Mouse (Mus musculus) lung, embryonic 16.5 days (tissue): Measurements from ENCODE around the gene Ager. TPM values are rescaled to one million over a fixed set of nuclear protein-coding genes. Genes with fewer than 3 reads are reported as not detected.

ENCODE experiments used
- ATAC-seq: fragments of 200-750 bp; cut with Nextera tagmentation; 2 replicates; pipeline ENCODE4 v1.8.0; 2017; ENCODE audit warnings: low read depth, mild to moderate bottlenecking, moderate library complexity
- H3K27ac ChIP-seq: fragments of 300-500 bp; sonication (generic); 2 replicates; pipeline ENCODE4 v1.5.1; 2014; ENCODE audit warnings: mild to moderate bottlenecking, control low read depth, low read length
- H3K27me3 ChIP-seq: fragments of 300-500 bp; sonication (generic); 2 replicates; pipeline ENCODE4 v1.6.1; 2014; ENCODE audit warnings: low read depth, low read length, mixed read lengths; ENCODE audit not compliant: control insufficient read depth, insufficient read depth
- H3K36me3 ChIP-seq: fragments of 300-500 bp; sonication (generic); 2 replicates; pipeline ENCODE4 v1.6.1; 2014; ENCODE audit warnings: low read length; ENCODE audit not compliant: control insufficient read depth, insufficient read depth
- H3K4me1 ChIP-seq: fragments of 300-500 bp; sonication (generic); replicated peaks from 2 replicates; pipeline ENCODE4 v1.6.1; 2014; ENCODE audit warnings: low read length, mixed read lengths; ENCODE audit not compliant: control insufficient read depth, insufficient read depth
- H3K4me2 ChIP-seq: fragments of 300-500 bp; sonication (generic); 2 replicates; pipeline ENCODE4 v1.6.1; 2014; ENCODE audit warnings: low read depth, low read length, control low read depth
- H3K4me3 ChIP-seq: fragments of 300-500 bp; sonication (generic); 2 replicates; pipeline ENCODE4 v1.5.1; 2014; ENCODE audit warnings: mild to moderate bottlenecking, low read length, control low read depth
- H3K9ac ChIP-seq: fragments of 300-500 bp; sonication (generic); 2 replicates; pipeline ENCODE4 v1.6.1; 2014; ENCODE audit warnings: low read length, control low read depth
- H3K9me3 ChIP-seq: fragments of 300-500 bp; sonication (generic); 2 replicates; pipeline ENCODE4 v1.6.1; 2016; ENCODE audit warnings: low read length; ENCODE audit not compliant: control insufficient read depth
- WGBS: fragments of 180-500 bp; shearing (Covaris S2); extraction: QIAGEN DNeasy Blood & Tissue Kit; methylation state at CpG from one replicate; pipeline ENCODE4 v1.1.7; 2014; 5-methylcytosine and 5-hydroxymethylcytosine counted together
- polyA plus RNA-seq: library from polyadenylated mRNA; unstranded; fragments of >200 nt; fragmentation: Nextera tagmentation; extraction: Ambion mirVana; gene quantifications from 2 replicates; pipeline ENCODE4 v1.2.1, GENCODE M21; 2015

Gene Ager
- polyA plus RNA-seq, 1 experiment from 2014 or later, result 379 TPM

DNA sequence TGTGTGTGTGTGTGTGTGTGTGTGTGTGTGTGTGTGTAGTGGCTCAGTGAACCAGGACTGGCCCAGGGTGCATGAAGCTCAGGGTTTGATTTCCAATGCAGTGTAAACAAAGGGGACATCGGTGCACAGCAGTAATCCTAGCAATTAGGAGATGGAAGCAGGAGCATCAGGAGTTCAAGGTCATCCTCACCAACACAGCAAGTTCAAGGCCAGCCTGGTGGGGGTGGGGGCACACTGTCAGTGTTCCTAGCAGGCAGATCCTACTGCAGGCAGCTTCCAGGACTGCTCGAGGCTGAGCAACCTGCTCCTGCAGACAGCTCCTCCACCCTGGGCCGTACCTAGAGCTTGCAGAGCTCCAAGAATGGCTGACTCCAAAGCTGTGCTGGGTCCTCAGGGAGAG is 35.1 kb upstream of the Ager start:
- H3K27me3 ChIP-seq, result no peaks in the 10 kb centered on the region
- 42% methylated on average over 3 of the region's 3 CpGs for WGBS
- no peak overlapping the region for H3K4me2 ChIP-seq
- no peak overlapping the region for H3K4me3 ChIP-seq
- no peak for ATAC-seq
- no peak overlapping the region for H3K27ac ChIP-seq
- H3K9ac ChIP-seq, result no peak overlapping the region
- H3K9me3 ChIP-seq, result no peaks in the 10 kb centered on the region
- peaks cover 10% of the 10 kb centered on the region for H3K4me1 ChIP-seq
- H3K36me3 ChIP-seq, result no peaks in the 10 kb centered on the region

DNA sequence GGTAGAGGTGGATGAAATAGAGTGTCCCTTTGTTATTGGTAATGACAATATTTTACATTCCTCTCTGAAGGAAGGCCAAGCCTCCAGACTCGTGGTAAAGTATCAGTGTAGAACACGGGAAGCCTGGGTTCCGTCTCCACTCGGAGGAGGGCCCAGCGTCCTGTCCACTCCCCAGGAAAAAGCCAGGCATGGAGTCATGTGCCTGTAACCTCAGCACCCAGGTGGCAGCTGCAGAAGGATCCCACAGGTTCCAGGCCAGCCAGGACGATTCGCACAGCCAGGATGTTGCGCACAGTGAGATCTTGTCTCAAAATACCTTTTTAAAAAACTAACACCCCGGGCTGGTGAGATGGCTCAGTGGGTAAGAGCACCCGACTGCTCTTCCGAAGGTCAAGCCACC is 34.3 kb upstream of the Ager start:
- Histone ChIP-seq H3K27ac (no peak overlapping the region), H3K4me1 (peaks cover 10% of the 10 kb centered on the region), H3K9ac (no peak overlapping the region), H3K4me3 (no peak overlapping the region), H3K36me3 (no peaks in the 10 kb centered on the region), H3K4me2 (no peak overlapping the region), H3K9me3 (no peaks in the 10 kb centered on the region), H3K27me3 (no peaks in the 10 kb centered on the region)
- ATAC-seq, result no peak
- 59% methylated on average over 11 of the region's 11 CpGs for WGBS

DNA sequence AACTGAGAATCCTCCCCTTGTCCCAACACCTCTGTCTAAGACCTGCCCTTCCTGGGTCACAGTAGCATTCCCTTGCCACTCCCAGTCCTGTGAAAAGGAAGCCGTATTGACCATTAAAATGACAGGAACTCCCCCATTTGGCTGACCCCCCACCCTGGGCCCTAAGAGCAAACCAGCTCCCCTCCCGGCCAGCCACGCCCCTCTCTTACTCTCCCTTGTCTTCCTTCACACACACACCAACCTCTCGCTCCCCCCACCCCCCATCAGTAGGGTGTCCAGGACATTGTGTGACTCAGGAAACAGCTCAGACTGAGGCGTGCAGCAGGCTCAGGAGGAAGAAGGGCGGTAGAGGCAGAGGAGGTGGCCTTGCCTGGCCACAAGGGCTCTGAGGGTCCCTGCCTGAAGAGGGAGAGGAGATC is 33.6 kb upstream of the Ager start, which contains the start of gene Notch4:
TSS of gene Notch4 (plus strand) at position 266 of the 419 bp plus-strand sequence.
- WGBS, result 7% methylated on average over 6 of the region's 6 CpGs
- no peaks in the 10 kb centered on the region for H3K9me3 ChIP-seq
- peak within 1 kb of the TSS; percentile 61 for H3K9ac ChIP-seq
- H3K4me1 ChIP-seq, result peaks cover 10% of the 10 kb centered on the region
- peak within 1 kb of the TSS; percentile 42 for H3K4me2 ChIP-seq
- peak within 1 kb of the TSS; percentile 38 for H3K4me3 ChIP-seq
- H3K36me3 ChIP-seq, result no peaks in the 10 kb centered on the region
- peak; percentile 83 for ATAC-seq
- H3K27me3 ChIP-seq, result no peaks in the 10 kb centered on the region
- peak within 1 kb of the TSS; percentile 85 for H3K27ac ChIP-seq

DNA sequence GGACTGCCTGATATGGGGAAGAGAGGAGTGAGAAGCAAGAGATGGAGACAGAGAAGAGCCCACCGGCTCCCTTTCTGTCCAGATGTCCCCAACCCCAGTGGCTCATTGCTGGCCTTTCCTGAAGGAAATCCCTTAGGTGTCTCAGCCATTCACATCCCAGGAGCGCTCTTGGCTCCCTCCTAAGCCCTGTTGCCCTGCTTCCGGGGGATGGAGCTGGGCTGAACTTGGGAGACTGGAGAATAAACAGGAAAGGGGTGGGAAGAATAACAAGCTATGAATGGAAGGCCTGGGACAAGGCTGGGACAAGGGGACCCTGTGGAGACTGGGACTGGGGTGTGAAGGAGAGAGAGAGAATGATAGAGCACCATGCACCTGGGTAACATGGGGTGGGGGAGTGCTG is 32.9 kb upstream of the Ager start:
- peak; percentile 76 for ATAC-seq
- H3K4me3 ChIP-seq, result peak overlapping the region; percentile 38
- peak overlapping the region; percentile 42 for H3K4me2 ChIP-seq
- 31% methylated on average over 3 of the region's 3 CpGs for WGBS
- peaks cover 10% of the 10 kb centered on the region for H3K4me1 ChIP-seq
- H3K27ac ChIP-seq, result peak overlapping the region; percentile 85
- H3K36me3 ChIP-seq, result no peaks in the 10 kb centered on the region
- no peaks in the 10 kb centered on the region for H3K9me3 ChIP-seq
- H3K27me3 ChIP-seq, result no peaks in the 10 kb centered on the region
- H3K9ac ChIP-seq, result peak overlapping the region; percentile 61

DNA sequence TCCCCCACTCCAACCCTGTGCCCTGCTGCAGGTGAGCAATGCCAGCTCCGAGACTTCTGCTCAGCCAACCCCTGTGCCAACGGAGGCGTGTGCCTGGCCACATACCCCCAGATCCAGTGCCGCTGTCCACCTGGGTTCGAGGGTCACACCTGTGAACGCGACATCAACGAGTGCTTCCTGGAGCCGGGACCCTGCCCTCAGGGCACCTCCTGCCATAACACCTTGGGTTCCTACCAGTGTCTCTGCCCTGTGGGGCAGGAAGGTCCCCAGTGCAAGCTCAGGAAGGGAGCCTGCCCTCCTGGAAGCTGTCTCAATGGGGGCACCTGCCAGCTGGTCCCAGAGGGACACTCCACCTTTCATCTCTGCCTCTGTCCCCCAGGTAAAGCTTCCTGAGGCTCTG is 30.4 kb upstream of the Ager start:
- Histone ChIP-seq H3K4me3 (no peak overlapping the region), H3K27ac (no peak overlapping the region), H3K27me3 (no peaks in the 10 kb centered on the region), H3K9ac (no peak overlapping the region), H3K9me3 (no peaks in the 10 kb centered on the region), H3K4me2 (no peak overlapping the region), H3K36me3 (no peaks in the 10 kb centered on the region), H3K4me1 (peaks cover 10% of the 10 kb centered on the region)
- 44% methylated on average over 9 of the region's 9 CpGs for WGBS
- no peak for ATAC-seq

DNA sequence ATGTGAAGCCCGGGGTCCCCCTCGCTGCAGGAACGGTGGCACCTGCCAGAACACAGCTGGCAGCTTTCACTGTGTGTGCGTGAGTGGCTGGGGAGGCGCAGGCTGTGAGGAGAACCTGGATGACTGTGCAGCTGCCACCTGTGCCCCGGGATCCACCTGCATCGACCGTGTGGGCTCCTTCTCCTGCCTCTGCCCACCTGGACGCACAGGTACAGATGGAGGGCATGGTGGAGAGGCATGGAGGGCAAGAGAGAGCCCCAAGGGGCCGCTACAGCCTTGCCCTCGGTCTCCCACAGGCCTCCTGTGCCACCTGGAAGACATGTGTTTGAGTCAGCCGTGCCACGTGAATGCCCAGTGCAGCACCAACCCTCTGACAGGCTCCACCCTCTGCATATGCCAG is 29.2 kb upstream of the Ager start:
- Histone ChIP-seq H3K27me3 (no peaks in the 10 kb centered on the region), H3K4me3 (no peak overlapping the region), H3K4me1 (peaks cover 10% of the 10 kb centered on the region), H3K4me2 (no peak overlapping the region), H3K36me3 (no peaks in the 10 kb centered on the region), H3K9ac (no peak overlapping the region), H3K27ac (no peak overlapping the region), H3K9me3 (no peaks in the 10 kb centered on the region)
- 64% methylated on average over 13 of the region's 13 CpGs for WGBS
- no peak for ATAC-seq

DNA sequence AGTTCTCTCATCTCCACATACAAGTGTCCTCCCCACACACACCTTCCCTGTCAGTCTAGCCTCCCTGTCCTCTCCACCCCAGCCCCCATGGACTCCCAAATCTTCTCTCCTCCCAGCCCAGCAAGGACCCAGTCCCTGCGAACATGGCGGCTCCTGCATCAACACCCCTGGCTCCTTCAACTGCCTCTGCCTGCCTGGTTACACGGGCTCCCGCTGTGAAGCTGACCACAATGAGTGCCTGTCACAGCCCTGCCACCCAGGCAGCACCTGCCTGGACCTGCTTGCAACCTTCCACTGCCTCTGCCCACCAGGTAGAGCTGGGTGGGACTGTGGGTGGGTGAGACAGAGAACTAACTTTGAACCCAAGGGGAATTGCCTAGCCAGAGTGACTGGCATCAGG is 27.7 kb upstream of the Ager start:
- ATAC-seq, result no peak
- no peak overlapping the region for H3K9ac ChIP-seq
- 63% methylated on average over 4 of the region's 4 CpGs for WGBS

DNA sequence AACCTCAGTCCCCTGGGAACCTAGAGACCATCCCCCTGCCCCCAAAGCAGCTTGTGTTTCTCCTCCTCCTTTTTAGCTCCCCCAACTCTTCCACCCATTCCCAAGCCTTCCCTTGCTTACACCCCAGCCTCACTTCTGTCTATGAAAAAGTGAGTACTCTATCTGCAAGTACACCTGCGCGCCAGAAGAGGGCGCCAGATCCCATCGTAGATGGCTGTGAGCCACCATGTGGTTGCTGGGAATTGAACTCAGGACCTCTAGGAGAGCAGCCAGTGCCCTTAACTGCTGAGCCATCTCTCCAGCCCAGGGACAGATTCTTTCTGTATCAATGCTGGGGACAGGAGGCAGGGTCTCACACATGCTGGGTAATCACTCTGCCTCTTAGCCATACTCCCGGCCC is 25.8 kb upstream of the Ager start:
- Histone ChIP-seq H3K9ac (no peak overlapping the region), H3K4me2 (no peak overlapping the region), H3K4me1 (no peaks in the 10 kb centered on the region), H3K36me3 (no peaks in the 10 kb centered on the region), H3K4me3 (no peak overlapping the region), H3K9me3 (no peaks in the 10 kb centered on the region), H3K27ac (no peak overlapping the region), H3K27me3 (no peaks in the 10 kb centered on the region)
- ATAC-seq, result no peak
- WGBS, result 11% methylated on average over 5 of the region's 5 CpGs

More for the DNA sequence above, 27.7 kb upstream of the Ager start:
- H3K36me3 ChIP-seq, result no peaks in the 10 kb centered on the region
- H3K27me3 ChIP-seq, result no peaks in the 10 kb centered on the region
- peaks cover 3% of the 10 kb centered on the region; the same call in 1 of the 2 replicates for H3K4me1 ChIP-seq
- H3K27ac ChIP-seq, result no peak overlapping the region
- no peaks in the 10 kb centered on the region for H3K9me3 ChIP-seq
- no peak overlapping the region for H3K4me2 ChIP-seq
- no peak overlapping the region for H3K4me3 ChIP-seq

DNA sequence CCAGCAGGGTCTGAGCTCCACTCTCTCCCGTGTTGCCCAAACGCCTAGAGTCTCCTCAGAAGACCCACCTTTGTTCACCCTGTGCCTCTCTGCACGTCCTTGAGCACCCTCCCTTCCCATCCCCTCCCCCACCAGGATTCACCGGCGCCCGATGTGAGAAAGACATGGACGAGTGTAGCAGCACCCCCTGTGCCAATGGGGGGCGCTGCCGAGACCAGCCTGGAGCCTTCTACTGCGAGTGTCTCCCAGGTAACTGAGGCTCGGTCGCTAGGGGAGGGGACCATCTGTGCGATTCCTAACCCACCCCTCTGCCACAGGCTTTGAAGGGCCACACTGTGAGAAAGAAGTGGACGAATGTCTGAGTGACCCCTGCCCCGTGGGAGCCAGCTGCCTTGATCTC is 25.3 kb upstream of the Ager start:
- no peak overlapping the region for H3K9ac ChIP-seq
- no peak overlapping the region for H3K4me3 ChIP-seq
- H3K4me2 ChIP-seq, result no peak overlapping the region
- no peaks in the 10 kb centered on the region for H3K9me3 ChIP-seq
- H3K4me1 ChIP-seq, result no peaks in the 10 kb centered on the region
- no peaks in the 10 kb centered on the region for H3K36me3 ChIP-seq
- no peaks in the 10 kb centered on the region for H3K27me3 ChIP-seq
- whole genome bisulfite sequencing, result 15% methylated on average over 15 of the region's 15 CpGs
- no peak for ATAC-seq
- H3K27ac ChIP-seq, result no peak overlapping the region

DNA sequence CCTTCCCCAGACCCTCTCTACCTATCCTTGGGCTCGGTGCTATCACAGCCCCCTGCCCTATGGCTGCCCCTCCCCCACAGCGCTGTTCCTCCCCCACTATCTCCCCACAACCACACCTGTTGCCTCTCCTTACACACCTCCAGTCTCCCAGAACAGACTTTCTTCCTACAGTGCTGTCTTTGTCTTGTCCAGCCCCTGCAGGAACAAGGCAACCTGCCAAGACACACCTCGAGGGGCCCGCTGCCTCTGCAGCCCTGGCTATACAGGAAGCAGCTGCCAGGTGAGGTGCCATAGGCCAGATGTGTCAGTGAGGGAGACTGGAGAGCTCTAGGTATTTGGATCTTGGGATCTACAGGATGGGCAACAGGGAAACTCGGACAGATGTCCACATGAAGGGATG is 21.1 kb upstream of the Ager start:
- 46% methylated on average over 5 of the region's 5 CpGs for WGBS
- no peak for ATAC-seq

More for the DNA sequence above, 21.1 kb upstream of the Ager start:
- Histone ChIP-seq H3K36me3 (no peaks in the 10 kb centered on the region), H3K27ac (no peak overlapping the region), H3K4me2 (no peak overlapping the region), H3K27me3 (no peaks in the 10 kb centered on the region), H3K4me3 (no peak overlapping the region), H3K9me3 (no peaks in the 10 kb centered on the region), H3K9ac (no peak overlapping the region), H3K4me1 (no peaks in the 10 kb centered on the region)
